Mouse (Mus musculus): ENCODE measurements at regions not wholly inside any gene's neighbourhood (a gene's known extent, or its start where the extent isn't known, plus 50 kb on each side); places are given as distances from the start of the nearest gene placed in this dataset.

DNA sequence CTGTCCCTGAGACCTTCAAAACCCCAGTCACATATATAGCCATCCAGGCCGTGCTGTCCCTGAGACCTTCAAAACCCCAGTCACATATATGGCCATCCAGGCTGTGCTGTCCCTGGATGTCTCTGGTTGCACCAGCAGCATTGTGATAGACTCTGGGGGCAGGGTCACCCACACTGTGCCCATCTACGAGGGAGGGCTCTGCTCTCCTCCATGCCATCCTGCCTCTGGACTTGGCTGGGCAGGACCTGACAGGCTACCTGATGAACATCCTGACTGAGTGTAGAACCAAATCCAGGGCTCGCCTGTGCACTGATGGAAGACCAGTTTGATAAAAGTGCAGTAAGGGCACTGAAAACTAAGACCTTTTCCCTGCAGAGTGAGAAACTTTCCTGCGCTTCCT is 63.1 kb upstream of the S1pr3 start:
- DNase-seq = no peak

- peak; percentile 65 for DNase-seq
Measured at GRCm38 (mm10) chr13:51345839-51346550, 62.4 kb upstream of the S1pr3 start.

DNA sequence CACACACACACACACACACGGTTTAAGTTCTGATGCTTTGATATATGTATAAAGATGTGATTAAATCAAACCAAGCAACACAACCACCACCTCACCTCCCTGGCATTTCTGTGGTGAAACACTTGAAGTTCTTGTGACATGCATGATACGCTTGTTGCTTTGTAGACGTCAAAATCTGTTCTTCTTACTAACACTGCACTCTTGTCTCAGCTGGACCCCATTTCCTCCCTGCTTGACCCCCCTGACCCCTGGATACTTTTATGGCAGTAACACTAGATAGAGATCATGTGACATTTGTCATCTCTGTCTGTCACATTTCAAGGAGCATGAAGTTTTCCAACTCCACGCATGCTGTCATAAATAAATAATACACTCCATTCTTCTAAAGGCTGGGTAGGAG is 59.7 kb upstream of the S1pr3 start:
- DNase-seq = peak; percentile 47

DNA sequence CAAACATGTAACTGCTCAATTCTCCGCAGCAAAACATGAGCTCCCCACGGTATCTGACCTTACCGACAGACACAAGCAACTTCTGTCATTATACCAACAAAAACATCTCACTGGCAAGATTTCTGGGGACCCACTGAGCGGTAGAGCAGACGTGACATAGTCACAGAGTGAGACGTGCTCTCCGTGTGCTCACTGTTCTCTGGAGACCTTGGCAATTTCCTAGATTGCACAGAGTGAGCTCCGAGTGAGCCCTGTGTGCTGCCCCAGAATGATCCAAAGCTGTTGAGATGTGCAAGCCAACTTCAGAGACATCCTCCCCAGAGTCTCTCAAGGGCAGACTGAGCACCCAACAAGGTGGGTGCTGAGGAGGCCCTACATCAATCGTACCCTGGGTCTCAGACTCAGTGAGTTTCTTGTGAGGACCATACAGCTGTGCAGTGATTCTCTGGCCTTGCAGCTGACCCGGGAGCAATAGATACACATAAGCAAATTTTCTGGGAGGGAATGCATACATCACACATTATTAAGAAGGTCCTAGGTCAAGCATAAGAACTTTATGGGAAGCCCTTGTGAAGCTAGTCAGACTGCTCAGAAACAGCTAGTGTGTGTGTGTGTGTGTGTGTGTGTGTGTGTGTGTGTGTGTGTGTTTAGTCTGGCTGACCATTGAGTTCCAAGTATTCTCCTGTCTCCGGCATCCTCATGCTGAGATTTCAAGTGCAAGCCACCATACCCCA is 58.5 kb upstream of the S1pr3 start:
- no peak for DNase-seq

DNA sequence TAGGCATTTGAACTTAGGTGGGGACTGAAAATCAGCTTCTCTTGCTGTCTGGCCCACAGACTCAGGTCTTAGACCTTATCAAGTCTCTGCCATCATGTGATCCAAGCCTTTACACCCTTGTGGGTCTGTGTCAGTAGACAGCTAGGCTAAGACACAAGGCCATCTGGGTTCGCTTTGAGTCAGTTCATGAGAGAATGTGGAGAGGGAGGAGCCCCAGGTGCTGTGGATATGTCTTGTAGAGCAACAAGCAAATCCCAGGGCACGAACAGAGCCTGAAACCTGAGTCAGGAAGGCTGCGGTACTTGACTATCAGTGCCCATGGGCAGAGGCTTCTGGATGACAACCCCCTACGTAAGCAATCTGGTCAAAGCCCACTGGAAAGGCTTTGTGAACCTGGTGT is 55.6 kb upstream of the S1pr3 start:
- DNase-seq = no peak

- DNase-seq = peak; percentile 73
Measured at GRCm38 (mm10) chr13:51355507-51355906, 52.9 kb upstream of the S1pr3 start.
